Comparison of ENCODE assay signal across 25 mouse cellular contexts in the genomic region with DNA sequence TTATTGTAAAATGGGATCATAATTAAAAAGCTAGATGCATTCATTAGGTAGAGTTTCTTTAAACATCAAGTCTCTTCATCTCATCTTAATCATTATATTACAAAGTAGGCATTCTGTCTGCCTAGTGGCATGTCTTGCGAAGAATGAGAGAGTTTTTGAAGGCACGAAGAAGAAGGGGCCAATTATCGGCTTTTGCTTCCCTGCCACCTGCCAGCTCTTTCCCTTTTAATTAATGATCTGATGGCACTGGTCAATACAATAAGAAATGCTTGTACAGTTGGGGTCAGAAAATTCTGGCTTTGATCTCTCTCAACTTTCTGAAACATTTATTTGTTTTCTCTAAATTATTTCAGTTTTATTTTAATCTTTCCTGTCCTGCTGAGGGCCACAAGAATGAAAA.
DNase-seq lines count a peak whose midpoint lies in the region; ATAC-seq lines count a peak whose summit lies in the region.
"Had no signal": no experiment of that assay in that cellular context is flagged by ENCODE, and none has a peak within 500 bp of the region (broad histone marks: within the 10 kb centered on the region; RNA-seq: fewer than 3 reads in every experiment).

No protein-coding gene starts in this region.

- WGBS in forebrain, embryonic 10.5 days, result 61% methylated on average over 3 of the region's 3 CpGs
- 25% methylated on average over 3 of the region's 3 CpGs for WGBS in forebrain, embryonic 15.5 days
- 25% methylated on average over 3 of the region's 3 CpGs for WGBS in forebrain, embryonic 14.5 days

- H3K4me3 ChIP-seq in forebrain, embryonic 10.5 days, result no peak overlapping the region
- H3K4me3 ChIP-seq in forebrain, embryonic 15.5 days, result no peak overlapping the region
- no peak overlapping the region for H3K4me3 ChIP-seq in forebrain, embryonic 14.5 days (ENCODE audit: low read depth, low read length)
- H3K4me3 ChIP-seq: embryonic facial prominence, embryonic 10.5 days; embryonic facial prominence, embryonic 13.5 days; erythroblast, embryonic 14.5 days; gastrocnemius, adult 2 months; heart, embryonic 10.5 days; hindbrain, embryonic 12.5 days; hindbrain, embryonic 15.5 days had no signal

- no peaks in the 10 kb centered on the region for H3K9me3 ChIP-seq in forebrain, embryonic 10.5 days
- H3K9me3 ChIP-seq in forebrain, embryonic 15.5 days, result no peaks in the 10 kb centered on the region
- no peaks in the 10 kb centered on the region for H3K9me3 ChIP-seq in forebrain, embryonic 14.5 days (replicated peaks; ENCODE audit: control insufficient read depth, low read length)
- H3K9me3 ChIP-seq: embryonic facial prominence, embryonic 10.5 days; embryonic facial prominence, embryonic 13.5 days; heart, embryonic 10.5 days; hindbrain, embryonic 12.5 days; hindbrain, embryonic 15.5 days had no signal

- H3K27me3 ChIP-seq in forebrain, embryonic 10.5 days (ENCODE audit: poor library complexity, severe bottlenecking), result no peaks in the 10 kb centered on the region
- H3K27me3 ChIP-seq in forebrain, embryonic 15.5 days, result no peaks in the 10 kb centered on the region
- H3K27me3 ChIP-seq in forebrain, embryonic 14.5 days (replicated peaks; ENCODE audit: control insufficient read depth, insufficient read depth, low read length), result no peaks in the 10 kb centered on the region
- H3K27me3 ChIP-seq: embryonic facial prominence, embryonic 13.5 days; hindbrain, embryonic 12.5 days; hindbrain, embryonic 15.5 days; Patski had no signal

- H3K9ac ChIP-seq in forebrain, embryonic 15.5 days (replicated peaks), result no peak overlapping the region
- H3K9ac ChIP-seq in forebrain, embryonic 14.5 days (ENCODE audit: low read length), result no peak overlapping the region
- H3K9ac ChIP-seq: embryonic facial prominence, embryonic 13.5 days; hindbrain, embryonic 12.5 days; hindbrain, embryonic 15.5 days had no signal

- peaks cover 22% of the 10 kb centered on the region for H3K4me1 ChIP-seq in forebrain, embryonic 10.5 days
- no peaks in the 10 kb centered on the region for H3K4me1 ChIP-seq in forebrain, embryonic 15.5 days
- H3K4me1 ChIP-seq in forebrain, embryonic 14.5 days (ENCODE audit: control insufficient read depth, insufficient read depth, low read length), result no peaks in the 10 kb centered on the region
- H3K4me1 ChIP-seq: embryonic facial prominence, embryonic 13.5 days; heart, embryonic 10.5 days; hindbrain, embryonic 12.5 days; hindbrain, embryonic 15.5 days had no signal

- H3K4me2 ChIP-seq in forebrain, embryonic 15.5 days (replicated peaks), result no peak overlapping the region
- no peak overlapping the region for H3K4me2 ChIP-seq in forebrain, embryonic 14.5 days (ENCODE audit: low read length)
- H3K4me2 ChIP-seq: embryonic facial prominence, embryonic 13.5 days; hindbrain, embryonic 12.5 days; hindbrain, embryonic 15.5 days had no signal

- no peaks in the 10 kb centered on the region for H3K36me3 ChIP-seq in forebrain, embryonic 10.5 days (replicated peaks)
- no peaks in the 10 kb centered on the region for H3K36me3 ChIP-seq in forebrain, embryonic 15.5 days
- H3K36me3 ChIP-seq in forebrain, embryonic 14.5 days (ENCODE audit: control insufficient read depth, insufficient read depth, low read length), result no peaks in the 10 kb centered on the region
- H3K36me3 ChIP-seq: embryonic facial prominence, embryonic 10.5 days; embryonic facial prominence, embryonic 13.5 days; hindbrain, embryonic 12.5 days; hindbrain, embryonic 15.5 days had no signal

- ATAC-seq in forebrain, embryonic 15.5 days (replicated peaks), result no peak
- peak; percentile 67; the same call in 1 of the 2 replicates for ATAC-seq in forebrain, embryonic 14.5 days
- ATAC-seq: intestine, postnatal 0 days; Patski had no signal

- no peak for DNase-seq in forebrain, embryonic 10.5 days (ENCODE audit: extremely low spot score, low spot score)
- DNase-seq in Muller cell, postnatal 12 days (ENCODE audit: inconsistent ontology term), result peak; percentile 27
- peak; percentile 66 for DNase-seq in forebrain, embryonic 14.5 days (ENCODE audit: low spot score)
- DNase-seq in retina, postnatal 1 day, result peak; percentile 66
- no peak for DNase-seq in testis, postnatal 10 days (ENCODE audit: low spot score)
- DNase-seq in cerebellum, postnatal 4 days (ENCODE audit: low spot score in 2 of 2), result no peak
- DNase-seq: adrenal gland, postnatal 10 days; adrenal gland, postnatal 36 days; cerebellum, adult 11 months; cerebellum, adult 2 months; cerebellum, adult 9-11 months; cerebellum, postnatal 25 days; embryo, embryonic 11 days; gastrocnemius, adult 2 months; gastrocnemius, postnatal 14 days; heart, adult 18-20 months had no signal

- H3K27ac ChIP-seq in forebrain, embryonic 10.5 days, result 0 out of 2 replicates have a peak overlapping the region, but pooled peaks have one; percentile 9
- H3K27ac ChIP-seq in forebrain, embryonic 15.5 days (replicated peaks), result no peak overlapping the region
- H3K27ac ChIP-seq in forebrain, embryonic 14.5 days (ENCODE audit: low read depth, low read length), result no peak overlapping the region
- H3K27ac ChIP-seq: embryonic facial prominence, embryonic 10.5 days; embryonic facial prominence, embryonic 13.5 days; gastrocnemius, adult 2 months; heart, embryonic 10.5 days; hindbrain, embryonic 12.5 days; hindbrain, embryonic 15.5 days had no signal

Comparison
In these comparisons a context has a peak if more than half of its experiments do, and no peak if none do; other contexts are left out.
1. DNase-seq: peak in Muller cell, postnatal 12 days (single experiment), forebrain, embryonic 14.5 days (single experiment) and retina, postnatal 1 day (single experiment); none in forebrain, embryonic 10.5 days (single experiment), testis, postnatal 10 days (single experiment) and cerebellum, postnatal 4 days (0 of 2).